Mouse (Mus musculus): ENCODE data around the gene Vhl. TPM values are rescaled to one million over a fixed set of nuclear protein-coding genes. Genes with fewer than 3 reads are reported as not detected.

Vhl gene
- total and polyA plus RNA-seq, 3 experiments = 12.0 to 12.5 TPM; not detected in 1

GRCm38 (mm10) chr6:113644808-113645207 is 21.0 kb downstream of the Vhl start:
- peaks cover 0 to under 1% of the 10 kb centered on the region in 2 experiments; a peak in 1 of 4 replicates for H3K36me3 ChIP-seq (ENCODE audit: control insufficient read depth in 1 of 2, insufficient read depth in 2 of 2, low read length in 2 of 2)

GRCm38 (mm10) chr6:113649346-113650196 is 25.8 kb downstream of the Vhl start:
- no peak for DNase-seq (ENCODE audit: low read depth, low spot score)
- H3K27ac ChIP-seq (ENCODE audit: control insufficient read depth, low read depth, low read length) = no peak overlapping the region; the same call in 1 of the 2 replicates
- TF ChIP-seq NRF1 (IDR thresholded peaks at IDR 0.05; ENCODE audit: insufficient read depth, low read depth, low read length, poor library complexity, severe bottlenecking) = no peak
- H3K9ac ChIP-seq (ENCODE audit: control insufficient read depth, low read depth, low read length, poor library complexity, severe bottlenecking) = no peak overlapping the region
- no peaks in the 10 kb centered on the region for H3K27me3 ChIP-seq (ENCODE audit: control insufficient read depth in 1 of 2, insufficient read depth in 2 of 2, low read length in 2 of 2)
- H3K9me3 ChIP-seq (replicated peaks; ENCODE audit: insufficient read depth, low read length) = no peaks in the 10 kb centered on the region
- peaks cover 3 to 22% of the 10 kb centered on the region in 2 experiments; a peak in 2 of 4 replicates for H3K4me1 ChIP-seq (ENCODE audit: control insufficient read depth in 1 of 2, insufficient read depth in 2 of 2, low read length in 2 of 2)
- H3K4me3 ChIP-seq (ENCODE audit: control insufficient read depth in 1 of 2, insufficient read depth in 1 of 2, low read depth in 2 of 2, low read length in 2 of 2) = no peak overlapping the region
- peaks cover 0 to 5% of the 10 kb centered on the region in 2 experiments; a peak in 2 of 4 replicates for H3K36me3 ChIP-seq (ENCODE audit: control insufficient read depth in 1 of 2, insufficient read depth in 2 of 2, low read length in 2 of 2)
- no peaks in the 10 kb centered on the region for H3K79me2 ChIP-seq (ENCODE audit: control insufficient read depth, insufficient read depth, low read length, poor library complexity)

More at GRCm38 (mm10) chr6:113644808-113645207, 21.0 kb downstream of the Vhl start:
- Histone ChIP-seq H3K79me2 (ENCODE audit: control insufficient read depth, insufficient read depth, low read length, poor library complexity) (no peaks in the 10 kb centered on the region), H3K4me3 (ENCODE audit: control insufficient read depth in 1 of 2, insufficient read depth in 1 of 2, low read depth in 2 of 2, low read length in 2 of 2) (no peak overlapping the region), H3K27me3 (ENCODE audit: control insufficient read depth in 1 of 2, insufficient read depth in 2 of 2, low read length in 2 of 2) (no peaks in the 10 kb centered on the region), H3K9me3 (replicated peaks; ENCODE audit: insufficient read depth, low read length) (no peaks in the 10 kb centered on the region), H3K9ac (ENCODE audit: control insufficient read depth, low read depth, low read length, poor library complexity, severe bottlenecking) (no peak overlapping the region), H3K4me1 (ENCODE audit: control insufficient read depth in 1 of 2, insufficient read depth in 2 of 2, low read length in 2 of 2) (peaks cover 3 to 9% of the 10 kb centered on the region in 2 experiments; a peak in 1 of 4 replicates), H3K27ac (ENCODE audit: control insufficient read depth, low read depth, low read length) (no peak overlapping the region)
- TF ChIP-seq MYC (IDR thresholded peaks at IDR 0.05; ENCODE audit: low read depth, low read length) (no peak), ZMIZ1 (IDR thresholded peaks at IDR 0.05; ENCODE audit: low read depth, low read length) (no peak), MYB (IDR thresholded peaks at IDR 0.05; ENCODE audit: low read depth, low read length) (no peak)
- no peak for DNase-seq (ENCODE audit: low read depth, low spot score)

GRCm38 (mm10) chr6:113650197-113650640 is 26.5 kb downstream of the Vhl start:
- Histone ChIP-seq H3K27ac (ENCODE audit: control insufficient read depth, low read depth, low read length) (no peak overlapping the region; the same call in 1 of the 2 replicates), H3K79me2 (ENCODE audit: control insufficient read depth, insufficient read depth, low read length, poor library complexity) (no peaks in the 10 kb centered on the region), H3K9me3 (replicated peaks; ENCODE audit: insufficient read depth, low read length) (no peaks in the 10 kb centered on the region), H3K9ac (ENCODE audit: control insufficient read depth, low read depth, low read length, poor library complexity, severe bottlenecking) (no peak overlapping the region), H3K27me3 (ENCODE audit: control insufficient read depth in 1 of 2, insufficient read depth in 2 of 2, low read length in 2 of 2) (no peaks in the 10 kb centered on the region), H3K36me3 (ENCODE audit: control insufficient read depth in 1 of 2, insufficient read depth in 2 of 2, low read length in 2 of 2) (peaks cover 0 to 5% of the 10 kb centered on the region in 2 experiments; a peak in 2 of 4 replicates), H3K4me1 (ENCODE audit: control insufficient read depth in 1 of 2, insufficient read depth in 2 of 2, low read length in 2 of 2) (peaks cover 3 to 22% of the 10 kb centered on the region in 2 experiments; a peak in 2 of 4 replicates), H3K4me3 (ENCODE audit: control insufficient read depth in 1 of 2, insufficient read depth in 1 of 2, low read depth in 2 of 2, low read length in 2 of 2) (no peak overlapping the region)
- TF ChIP-seq JUND (IDR thresholded peaks at IDR 0.05; ENCODE audit: low read depth, low read length) = no peak
- TF ChIP-seq ZNF384 (IDR thresholded peaks at IDR 0.05; ENCODE audit: low read depth, low read length) = peak; percentile 84
- TF ChIP-seq RAD21 (IDR thresholded peaks at IDR 0.05; ENCODE audit: low read depth, low read length) = no peak
- no peak for TF ChIP-seq ELF1 (IDR thresholded peaks at IDR 0.05; ENCODE audit: low read depth, low read length)
- no peak for TF ChIP-seq POLR2A (IDR thresholded peaks at IDR 0.05; ENCODE audit: control insufficient read depth in 1 of 2, insufficient read depth in 1 of 2, low read depth in 1 of 2, low read length in 2 of 2, poor library complexity in 1 of 2)
- 0 out of 4 replicates have a peak, but pooled peaks of 1 of the 2 experiments have one; percentile 28 for TF ChIP-seq EP300 (IDR thresholded peaks at IDR 0.05; ENCODE audit: low read depth in 1 of 2, low read length in 2 of 2)
- TF ChIP-seq TBP (IDR thresholded peaks at IDR 0.05; ENCODE audit: low read depth, low read length) = no peak
- peak; percentile 48 for DNase-seq (ENCODE audit: low read depth, low spot score)

Data from MEL (cell line).